Mouse (Mus musculus) brain, embryonic 14.5 days (tissue): ENCODE data around the gene Akt2. TPM values are rescaled to one million over a fixed set of nuclear protein-coding genes. Genes with fewer than 3 reads are reported as not detected.
A peak's percentile ranks its signal among the peaks of the same experiment; 100 is the strongest.

ENCODE experiments used
- DNase-seq: peaks from one replicate; pipeline ENCODE4 v3.0.0-alpha.2; 2011; ENCODE audit warnings: low read depth
- CTCF ChIP-seq: fragments of 200-500 bp; IDR thresholded peaks from 2 replicates; pipeline ENCODE4 v1.5.1; 2012; ENCODE audit warnings: inconsistent platforms, mild to moderate bottlenecking, moderate library complexity, borderline replicate concordance; ENCODE audit not compliant: insufficient read depth, insufficient read length; ENCODE audit errors: extremely low read depth
- POLR2A ChIP-seq: fragments of 200-500 bp; IDR thresholded peaks from 2 replicates; pipeline ENCODE4 v1.6.1; 2012; ENCODE audit warnings: mild to moderate bottlenecking, inconsistent platforms, borderline replicate concordance; ENCODE audit not compliant: poor library complexity, insufficient read depth, insufficient read length, severe bottlenecking; ENCODE audit errors: extremely low read depth
- polyA plus RNA-seq: library from polyadenylated mRNA; depleted of rRNA; stranded (reverse); fragments of >200 nt; gene quantifications from 2 replicates; pipeline ENCODE4 v1.2.3, GENCODE M21; 2012

Gene Akt2
- polyA plus RNA-seq, 1 experiment, result 74.2 TPM

- no peak for DNase-seq
- no peak for TF ChIP-seq POLR2A
These were observed 662 bp upstream of the Akt2 start for GRCm38 (mm10) chr7:27590566-27591213.

GRCm38 (mm10) chr7:27592217-27592929 lies 1.0 kb downstream of the Akt2 start:
- DNase-seq, result no peak

GRCm38 (mm10) chr7:27592934-27593645 lies 1.7 kb downstream of the Akt2 start:
- TF ChIP-seq CTCF (no peak), POLR2A (no peak)
- DNase-seq, result no peak

More at GRCm38 (mm10) chr7:27592217-27592929, 1.0 kb downstream of the Akt2 start:
- no peak for TF ChIP-seq CTCF
- no peak for TF ChIP-seq POLR2A

- no peak for DNase-seq
- no peak for TF ChIP-seq CTCF
- TF ChIP-seq POLR2A, result no peak
These were observed 5.5 kb downstream of the Akt2 start for GRCm38 (mm10) chr7:27596586-27597503.

- DNase-seq, result no peak
- TF ChIP-seq POLR2A (no peak), CTCF (no peak)
These were observed 6.7 kb downstream of the Akt2 start for GRCm38 (mm10) chr7:27598053-27598452.

- peak; percentile 73 for DNase-seq
- no peak for TF ChIP-seq POLR2A
- no peak for TF ChIP-seq CTCF
These were observed 10.3 kb downstream of the Akt2 start for GRCm38 (mm10) chr7:27601628-27602027.

- DNase-seq, result peak; percentile 47
- TF ChIP-seq CTCF (no peak), POLR2A (no peak)
These were observed 10.8 kb downstream of the Akt2 start for GRCm38 (mm10) chr7:27602161-27602560.

GRCm38 (mm10) chr7:27602835-27603234 lies 11.5 kb downstream of the Akt2 start:
- TF ChIP-seq CTCF, result no peak
- TF ChIP-seq POLR2A, result no peak
- DNase-seq, result no peak

- no peak for TF ChIP-seq POLR2A
- TF ChIP-seq CTCF, result no peak
- DNase-seq, result peak; percentile 45
These were observed 13.5 kb downstream of the Akt2 start for GRCm38 (mm10) chr7:27604661-27605348.
